Mouse (Mus musculus) lung, embryonic 15.5 days (tissue): ENCODE data around the gene Dnajc28. TPM values are rescaled to one million over a fixed set of nuclear protein-coding genes. Genes with fewer than 3 reads are reported as not detected.

Source experiments
- ATAC-seq: fragments of 200-750 bp; cut with Nextera tagmentation; 2 replicates; pipeline ENCODE4 v1.8.0; 2017; ENCODE audit warnings: moderate number of reproducible peaks, borderline replicate concordance; ENCODE audit not compliant: low FRiP score, low TSS enrichment; ENCODE audit errors: extremely low read depth
- H3K27ac ChIP-seq: fragments of 300-500 bp; sonication (generic); 2 replicates; pipeline ENCODE4 v1.5.1; 2015; ENCODE audit warnings: moderate library complexity, mild to moderate bottlenecking, inconsistent platforms
- H3K27me3 ChIP-seq: fragments of 300-500 bp; sonication (generic); 2 replicates; pipeline ENCODE4 v1.6.1; 2015; ENCODE audit warnings: inconsistent platforms
- H3K36me3 ChIP-seq: fragments of 300-500 bp; sonication (generic); 2 replicates; pipeline ENCODE4 v1.6.1; 2015; ENCODE audit warnings: inconsistent platforms
- H3K4me1 ChIP-seq: fragments of 300-500 bp; sonication (generic); 2 replicates; pipeline ENCODE4 v1.6.1; 2015; ENCODE audit warnings: inconsistent platforms
- H3K4me2 ChIP-seq: fragments of 300-500 bp; sonication (generic); 2 replicates; pipeline ENCODE4 v1.6.1; 2015; ENCODE audit warnings: inconsistent platforms, mild to moderate bottlenecking, moderate library complexity
- H3K4me3 ChIP-seq: fragments of 300-500 bp; sonication (generic); 2 replicates; pipeline ENCODE4 v1.5.1; 2015; ENCODE audit warnings: mild to moderate bottlenecking, inconsistent platforms
- H3K9ac ChIP-seq: fragments of 300-500 bp; sonication (generic); 2 replicates; pipeline ENCODE4 v1.6.1; 2015; ENCODE audit warnings: inconsistent platforms
- H3K9me3 ChIP-seq: fragments of 300-500 bp; sonication (generic); 2 replicates; pipeline ENCODE4 v1.6.1; 2016; ENCODE audit warnings: inconsistent platforms
- WGBS: fragments of 180-500 bp; shearing (Covaris S2); methylation state at CpG from one replicate; pipeline ENCODE4 v1.1.7; 2015; 5-methylcytosine and 5-hydroxymethylcytosine counted together
- polyA plus RNA-seq: library from polyadenylated mRNA; unstranded; fragments of >200 nt; fragmentation: Nextera tagmentation; extraction: Ambion mirVana; gene quantifications from 2 replicates; pipeline ENCODE4 v1.2.1, GENCODE M21; 2015

Dnajc28 gene
- polyA plus RNA-seq, 1 experiment from 2014 or later = 3.3 TPM

DNA sequence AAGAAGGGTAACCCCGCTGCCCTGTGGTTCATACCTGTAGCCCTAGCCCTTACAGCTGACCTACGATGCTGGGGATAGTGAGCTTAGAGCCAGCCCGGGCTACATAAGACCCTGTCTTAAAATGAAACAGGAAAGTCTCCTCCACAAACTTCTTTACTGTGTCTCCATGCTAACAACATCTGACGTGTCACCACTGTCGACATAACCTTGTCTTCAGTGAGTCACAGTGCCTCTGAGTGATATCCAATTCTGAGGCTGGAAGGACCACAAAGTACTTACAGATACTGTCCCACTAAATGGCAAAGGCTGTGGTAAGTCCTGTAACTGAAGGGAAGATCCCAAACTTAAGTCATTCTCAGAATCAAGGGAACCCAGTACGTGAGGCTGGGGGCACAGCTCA is 32.6 kb downstream of the Dnajc28 start:
- 87% methylated on average over 6 of the region's 6 CpGs for WGBS

DNA sequence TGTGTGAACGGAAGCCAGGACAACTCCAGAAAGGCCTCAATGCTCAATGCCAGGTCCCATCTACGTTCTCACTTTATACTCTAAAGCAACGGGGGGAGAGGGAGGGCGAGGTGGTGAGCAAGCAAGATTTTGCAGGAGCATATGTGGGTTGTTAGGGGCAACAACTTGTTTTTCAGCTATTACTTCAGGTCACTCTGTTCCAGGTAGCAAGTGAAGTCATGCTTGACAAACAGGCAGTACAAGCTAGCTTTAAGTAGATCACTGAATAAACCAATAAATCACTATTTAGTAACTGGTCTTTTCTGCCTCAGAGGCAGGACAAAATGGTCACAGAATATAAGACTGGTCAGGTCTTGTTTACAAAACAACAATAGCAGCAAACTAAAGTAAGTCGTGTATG is 33.2 kb downstream of the Dnajc28 start:
- Histone ChIP-seq H3K36me3 (peaks cover 5% of the 10 kb centered on the region), H3K27me3 (no peaks in the 10 kb centered on the region), H3K9me3 (no peaks in the 10 kb centered on the region), H3K4me3 (no peak overlapping the region), H3K4me2 (no peak overlapping the region), H3K4me1 (no peaks in the 10 kb centered on the region), H3K27ac (no peak overlapping the region), H3K9ac (no peak overlapping the region)
- 89% methylated on average over 5 of the region's 5 CpGs for WGBS
- ATAC-seq = no peak

More for the DNA sequence above, 32.6 kb downstream of the Dnajc28 start:
- Histone ChIP-seq H3K4me1 (no peaks in the 10 kb centered on the region), H3K36me3 (peaks cover 5% of the 10 kb centered on the region), H3K27me3 (no peaks in the 10 kb centered on the region), H3K27ac (no peak overlapping the region), H3K9ac (no peak overlapping the region), H3K4me2 (no peak overlapping the region), H3K9me3 (no peaks in the 10 kb centered on the region), H3K4me3 (no peak overlapping the region)
- ATAC-seq = no peak

DNA sequence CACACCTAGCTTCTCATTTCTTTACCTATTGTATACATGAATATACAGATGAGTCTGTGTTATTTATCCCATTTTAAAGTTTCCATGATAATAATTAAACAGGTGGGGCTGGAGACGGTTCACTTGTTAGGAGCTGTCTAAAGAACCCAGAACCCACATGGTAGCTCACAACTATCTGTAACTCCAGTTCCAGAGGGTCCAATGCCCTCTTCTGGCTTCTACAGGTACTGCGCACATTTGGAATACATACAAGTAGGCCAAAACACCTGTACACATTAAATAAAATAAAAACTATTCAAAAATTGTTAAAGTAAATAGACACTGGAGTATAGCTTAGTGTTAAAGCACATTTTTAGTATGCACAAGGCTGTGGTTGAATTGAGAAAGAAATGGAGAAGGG is 36.5 kb downstream of the Dnajc28 start:
- no peaks in the 10 kb centered on the region for H3K9me3 ChIP-seq
- H3K36me3 ChIP-seq = peaks cover 5% of the 10 kb centered on the region
- H3K4me1 ChIP-seq = no peaks in the 10 kb centered on the region
- 71% methylated on average over 2 of the region's 2 CpGs for WGBS
- no peak overlapping the region for H3K4me2 ChIP-seq
- ATAC-seq = no peak
- H3K4me3 ChIP-seq = no peak overlapping the region
- no peak overlapping the region for H3K27ac ChIP-seq
- no peak overlapping the region for H3K9ac ChIP-seq
- H3K27me3 ChIP-seq = no peaks in the 10 kb centered on the region

DNA sequence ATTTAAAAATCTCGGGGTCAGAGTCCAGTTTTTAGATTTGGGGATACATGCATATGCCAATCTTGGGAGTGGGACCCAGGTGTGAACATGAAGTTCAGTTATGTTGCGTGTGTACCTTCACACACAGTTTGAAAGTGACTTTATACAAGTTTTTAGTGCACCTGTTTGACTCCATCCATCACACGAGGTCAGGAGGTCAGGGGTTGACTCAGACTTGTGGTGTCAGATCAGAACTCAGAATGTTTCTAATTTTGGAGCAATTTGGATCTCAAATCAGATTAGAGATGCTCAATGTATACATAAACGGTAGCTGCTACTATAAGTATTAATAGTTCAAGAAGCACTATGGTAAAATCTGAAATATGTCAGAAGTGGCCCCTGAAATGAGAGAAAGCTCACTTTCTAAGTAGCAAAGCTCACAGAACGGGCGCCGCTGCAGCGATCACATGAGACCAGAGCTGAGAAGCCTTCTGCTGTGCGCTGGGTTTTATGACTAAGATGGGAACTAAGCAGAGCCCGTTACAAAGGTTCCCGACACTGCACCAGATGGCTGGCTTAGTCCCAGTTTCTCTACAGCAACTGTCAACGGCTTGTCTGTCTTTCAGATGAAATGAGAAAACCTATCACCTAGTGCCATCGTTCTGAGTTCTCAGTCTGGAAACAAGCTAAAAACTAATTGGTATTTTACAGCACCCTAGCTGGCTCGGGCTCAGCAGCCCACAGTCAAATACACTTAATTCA is 39.7 kb downstream of the Dnajc28 start:
- H3K4me1 ChIP-seq = no peaks in the 10 kb centered on the region
- ATAC-seq = no peak
- H3K9me3 ChIP-seq = no peaks in the 10 kb centered on the region
- H3K4me3 ChIP-seq = no peak overlapping the region
- 77% methylated on average over 14 of the region's 14 CpGs for WGBS
- peaks cover 4% of the 10 kb centered on the region for H3K36me3 ChIP-seq
- no peaks in the 10 kb centered on the region for H3K27me3 ChIP-seq
- no peak overlapping the region for H3K4me2 ChIP-seq
- no peak overlapping the region for H3K27ac ChIP-seq
- no peak overlapping the region for H3K9ac ChIP-seq

DNA sequence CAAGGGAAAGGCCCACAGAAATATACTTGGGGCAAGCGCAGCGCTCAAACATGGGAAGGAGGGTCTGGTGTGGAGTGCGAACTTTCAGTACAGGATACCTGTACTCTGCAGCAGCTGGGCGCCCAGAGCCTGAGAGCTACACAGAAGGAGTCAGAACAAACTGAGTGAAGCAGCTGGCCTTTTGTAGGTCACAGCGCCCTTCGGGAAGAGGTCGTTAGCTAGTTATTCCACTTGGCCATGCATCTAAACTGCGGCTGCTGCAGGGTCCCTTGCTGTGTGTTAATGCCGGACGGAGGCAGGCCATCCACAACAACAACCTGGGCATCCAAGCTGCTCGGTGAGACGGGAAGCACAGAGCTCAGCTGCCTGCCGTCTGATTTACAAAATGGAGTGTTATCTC is 43.7 kb downstream of the Dnajc28 start:
- Histone ChIP-seq H3K27me3 (no peaks in the 10 kb centered on the region), H3K36me3 (peaks cover 4% of the 10 kb centered on the region; the same call in 1 of the 2 replicates), H3K4me3 (no peak overlapping the region), H3K4me1 (no peaks in the 10 kb centered on the region), H3K4me2 (no peak overlapping the region), H3K27ac (no peak overlapping the region), H3K9ac (no peak overlapping the region), H3K9me3 (no peaks in the 10 kb centered on the region)
- WGBS = 71% methylated on average over 13 of the region's 13 CpGs
- no peak for ATAC-seq

DNA sequence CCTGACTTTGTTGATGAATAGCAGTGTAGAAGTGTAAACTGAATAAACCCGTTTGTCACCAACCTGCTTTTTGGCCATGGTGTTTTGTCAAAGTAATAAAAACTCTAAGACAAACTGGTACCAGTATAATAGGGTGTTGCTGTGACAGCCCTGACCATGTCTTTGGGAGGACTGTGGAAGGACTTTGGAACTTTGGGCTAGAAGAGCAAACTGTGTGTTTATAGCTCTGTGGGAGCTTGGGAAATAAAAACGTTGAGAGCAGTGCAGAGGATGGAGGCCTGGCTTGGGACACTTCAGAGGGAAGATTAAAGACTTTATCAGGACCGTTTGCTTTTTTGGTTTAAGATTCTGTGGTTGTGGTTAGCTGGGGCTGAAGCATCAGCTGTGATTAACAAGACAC is 47.7 kb downstream of the Dnajc28 start:
- H3K4me2 ChIP-seq = no peak overlapping the region
- H3K36me3 ChIP-seq = peaks cover 4% of the 10 kb centered on the region; the same call in 1 of the 2 replicates
- no peak overlapping the region for H3K27ac ChIP-seq
- H3K4me1 ChIP-seq = no peaks in the 10 kb centered on the region
- H3K9ac ChIP-seq = no peak overlapping the region
- WGBS = 37% methylated on average over 3 of the region's 3 CpGs
- H3K9me3 ChIP-seq = no peaks in the 10 kb centered on the region
- H3K4me3 ChIP-seq = no peak overlapping the region
- no peaks in the 10 kb centered on the region for H3K27me3 ChIP-seq
- ATAC-seq = no peak

DNA sequence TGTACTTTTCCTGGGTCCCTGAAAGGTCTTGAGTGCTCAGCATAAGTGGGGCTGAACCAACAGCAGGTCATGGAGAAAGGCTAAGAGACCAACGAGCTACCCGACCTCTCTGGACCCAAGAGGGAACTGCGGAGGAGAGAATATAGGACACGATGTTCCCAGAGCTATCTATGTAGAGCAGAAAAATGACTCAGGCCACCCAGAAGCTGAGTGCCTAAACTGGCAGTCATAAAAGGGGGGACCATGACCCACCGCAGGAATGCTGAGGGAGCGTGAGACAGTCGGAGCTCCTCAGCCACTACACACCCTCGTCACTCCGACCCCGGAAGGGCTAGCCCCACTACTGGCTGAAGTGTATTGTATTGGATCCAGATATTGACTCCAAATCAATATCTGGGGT is 49.9 kb downstream of the Dnajc28 start:
- Histone ChIP-seq H3K4me2 (no peak overlapping the region), H3K9ac (no peak overlapping the region), H3K27ac (no peak overlapping the region), H3K4me3 (no peak overlapping the region), H3K4me1 (no peaks in the 10 kb centered on the region), H3K9me3 (no peaks in the 10 kb centered on the region), H3K36me3 (peaks cover 5% of the 10 kb centered on the region; the same call in 1 of the 2 replicates), H3K27me3 (no peaks in the 10 kb centered on the region)
- no peak for ATAC-seq
- 81% methylated on average over 10 of the region's 10 CpGs for WGBS

DNA sequence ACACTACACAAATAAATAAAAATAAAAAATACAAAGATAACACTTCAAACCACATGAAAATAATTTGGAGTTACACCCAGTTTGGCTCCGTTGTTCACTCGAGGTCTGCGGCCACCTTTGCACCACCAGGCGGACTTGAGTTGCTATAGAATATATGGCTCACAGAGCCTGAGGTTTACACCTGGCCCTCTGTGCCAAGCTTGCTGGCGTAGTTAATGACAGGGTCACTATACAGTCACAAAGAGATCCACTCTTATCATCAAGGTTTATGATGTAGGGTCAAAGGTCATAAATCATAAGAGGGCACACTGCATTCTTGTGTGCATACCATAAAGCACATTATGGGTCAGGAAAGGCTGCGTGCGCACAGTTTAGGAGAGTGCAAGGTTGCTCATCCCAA is 52.8 kb downstream of the Dnajc28 start:
- Histone ChIP-seq H3K9me3 (no peaks in the 10 kb centered on the region), H3K27ac (no peak overlapping the region), H3K36me3 (peaks cover 26% of the 10 kb centered on the region), H3K27me3 (no peaks in the 10 kb centered on the region), H3K4me3 (no peak overlapping the region), H3K4me1 (no peaks in the 10 kb centered on the region), H3K4me2 (no peak overlapping the region), H3K9ac (no peak overlapping the region)
- no peak for ATAC-seq
- 74% methylated on average over 7 of the region's 7 CpGs for WGBS

DNA sequence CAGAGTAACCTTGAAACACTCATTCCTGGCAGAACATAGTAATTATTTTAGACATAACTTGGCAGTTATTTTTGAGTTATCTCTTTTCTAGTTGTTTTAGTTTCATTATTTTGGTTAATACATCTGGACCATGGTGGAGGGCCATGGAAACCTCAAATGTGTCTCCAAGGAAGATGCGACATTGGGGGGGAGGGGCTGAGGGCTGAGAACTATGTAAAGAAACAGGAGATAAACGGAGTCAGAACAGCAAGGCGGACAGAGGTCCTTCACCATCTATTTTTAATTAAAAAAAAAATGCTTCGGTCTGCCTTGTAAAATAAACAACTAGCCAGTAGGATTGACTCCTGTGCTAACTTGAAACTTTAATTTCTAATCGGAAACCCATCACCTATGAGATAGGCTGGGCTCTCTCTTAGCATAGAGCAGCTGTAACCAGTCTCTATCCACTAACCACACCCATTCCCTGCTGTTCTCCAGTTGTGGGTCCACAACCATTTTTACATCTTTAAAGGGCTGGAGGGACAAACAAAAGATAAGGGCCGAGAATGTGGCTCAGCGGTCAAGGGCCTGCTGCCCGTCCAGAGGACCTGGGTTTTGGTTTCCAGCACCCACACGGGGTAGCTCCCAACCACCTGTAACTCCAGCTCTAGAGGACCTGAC is 53.4 kb downstream of the Dnajc28 start:
- H3K9ac ChIP-seq = no peak overlapping the region
- no peaks in the 10 kb centered on the region for H3K4me1 ChIP-seq
- WGBS = 36% methylated on average over 9 of the region's 9 CpGs
- no peak for ATAC-seq
- H3K36me3 ChIP-seq = peaks cover 29% of the 10 kb centered on the region
- H3K9me3 ChIP-seq = no peaks in the 10 kb centered on the region
- no peak overlapping the region for H3K27ac ChIP-seq
- H3K27me3 ChIP-seq = no peaks in the 10 kb centered on the region
- no peak overlapping the region for H3K4me3 ChIP-seq
- no peak overlapping the region for H3K4me2 ChIP-seq

DNA sequence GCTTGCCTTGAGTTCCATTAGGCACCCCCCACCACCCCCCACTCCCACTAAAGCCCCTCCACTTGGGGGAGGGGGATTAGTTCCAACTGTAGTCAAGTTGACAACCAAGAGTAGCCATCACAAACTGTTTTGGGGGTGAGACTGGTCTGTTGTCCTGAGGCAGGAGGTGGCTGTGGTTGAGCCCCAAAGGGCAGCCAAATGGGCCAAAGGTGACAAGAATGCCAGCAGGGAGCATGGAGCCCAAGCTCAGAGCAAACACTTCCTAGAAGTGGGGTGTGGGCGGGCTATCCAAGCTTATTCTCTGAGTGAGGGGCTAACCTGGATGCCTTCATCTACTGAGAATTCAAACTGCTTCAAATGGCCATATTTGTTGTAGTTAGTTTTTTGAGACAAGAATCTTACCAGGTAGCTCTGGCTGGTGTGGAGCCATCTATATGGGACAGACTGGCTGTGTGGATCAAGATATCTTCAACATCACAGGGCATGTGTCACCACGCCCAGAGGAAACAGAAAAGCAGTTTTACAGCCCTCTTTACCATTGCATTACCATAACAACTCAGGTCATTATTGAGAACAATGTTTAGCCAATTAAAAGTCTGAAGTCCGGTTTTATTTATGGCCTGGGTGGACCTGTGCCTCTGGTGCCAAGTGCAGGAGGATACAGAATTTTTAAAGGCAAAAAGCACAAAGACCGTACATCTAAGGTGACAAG is 54.1 kb downstream of the Dnajc28 start:
- 78% methylated on average over 4 of the region's 4 CpGs for WGBS

More for the DNA sequence above, 54.1 kb downstream of the Dnajc28 start:
- H3K4me1 ChIP-seq = no peaks in the 10 kb centered on the region
- no peaks in the 10 kb centered on the region for H3K9me3 ChIP-seq
- peaks cover 34% of the 10 kb centered on the region for H3K36me3 ChIP-seq
- H3K4me3 ChIP-seq = no peak overlapping the region
- H3K27me3 ChIP-seq = no peaks in the 10 kb centered on the region
- ATAC-seq = no peak
- no peak overlapping the region for H3K4me2 ChIP-seq
- H3K27ac ChIP-seq = no peak overlapping the region
- no peak overlapping the region for H3K9ac ChIP-seq
